Comparison of ENCODE assay signal across 1 mouse cellular context in the genomic region with DNA sequence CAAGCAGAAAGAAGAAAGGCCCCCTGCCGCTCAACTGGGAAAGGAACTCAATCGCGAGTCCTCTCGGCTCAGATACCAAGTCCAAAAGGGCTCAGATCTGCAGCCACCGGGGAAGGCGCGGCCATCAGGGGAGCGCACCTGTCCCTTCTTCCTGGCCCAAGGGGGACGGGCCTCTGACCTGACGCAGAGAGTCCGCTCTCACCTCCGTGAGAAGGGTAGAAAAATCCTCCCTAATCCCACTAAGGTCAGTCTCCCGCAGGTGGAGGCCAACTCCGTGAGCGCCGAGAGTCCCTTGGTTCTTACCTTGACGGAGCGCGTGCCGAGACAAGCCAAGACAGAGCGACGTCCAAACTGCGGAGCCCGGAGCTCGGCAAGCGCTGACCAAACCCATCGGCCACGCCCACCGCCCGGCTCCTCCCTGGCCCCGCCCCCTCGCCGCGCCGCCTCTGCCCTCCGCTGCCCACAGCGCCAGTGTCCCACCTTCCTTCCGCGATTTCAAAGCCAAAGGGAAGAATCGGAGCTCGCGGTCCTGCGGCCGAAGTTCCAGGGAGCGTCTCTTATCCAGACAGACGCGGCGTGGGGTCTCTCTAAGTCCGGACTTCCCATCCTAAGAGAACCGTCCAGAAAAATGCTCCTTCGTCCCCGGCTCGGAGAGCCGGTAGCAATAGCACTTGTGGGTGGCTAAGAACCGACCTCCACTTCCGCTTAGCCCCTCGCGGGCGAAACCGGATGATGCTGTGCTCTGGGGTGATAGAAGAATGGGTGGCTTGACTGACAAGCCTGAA.
TF ChIP-seq lines count a peak whose summit lies in the region.

Gene Tec, minus strand, starts transcription at position 393 of the 785 bp plus-strand sequence.

TF ChIP-seq in MEL, 35 proteins besides CTCF, POLR2A, EP300 and RAD21 (continued from another document):
- TF ChIP-seq CHD1 (IDR thresholded peaks at IDR 0.05; ENCODE audit: low read depth, low read length) (no peak), NELFE (IDR thresholded peaks at IDR 0.05; ENCODE audit: low read depth, low read length) (peak; percentile 92), USF2 (IDR thresholded peaks at IDR 0.05; ENCODE audit: borderline replicate concordance in 1 of 2, insufficient read depth in 1 of 2, low read depth in 1 of 2, low read length in 2 of 2) (no peak), ZNF384 (IDR thresholded peaks at IDR 0.05; ENCODE audit: low read depth, low read length) (no peak), TBP (IDR thresholded peaks at IDR 0.05; ENCODE audit: low read depth, low read length) (peak; percentile 84), ZC3H11A (IDR thresholded peaks at IDR 0.05; ENCODE audit: low read depth, low read length) (no peak), BHLHE40 (IDR thresholded peaks at IDR 0.05; ENCODE audit: borderline replicate concordance, low read depth, low read length) (no peak), TAL1 (IDR thresholded peaks at IDR 0.05; ENCODE audit: low read length) (no peak)
TF ChIP-seq in MEL: peak in this region for 12.
